Comparison of ENCODE assay signal across 9 mouse cellular contexts in the genomic region with DNA sequence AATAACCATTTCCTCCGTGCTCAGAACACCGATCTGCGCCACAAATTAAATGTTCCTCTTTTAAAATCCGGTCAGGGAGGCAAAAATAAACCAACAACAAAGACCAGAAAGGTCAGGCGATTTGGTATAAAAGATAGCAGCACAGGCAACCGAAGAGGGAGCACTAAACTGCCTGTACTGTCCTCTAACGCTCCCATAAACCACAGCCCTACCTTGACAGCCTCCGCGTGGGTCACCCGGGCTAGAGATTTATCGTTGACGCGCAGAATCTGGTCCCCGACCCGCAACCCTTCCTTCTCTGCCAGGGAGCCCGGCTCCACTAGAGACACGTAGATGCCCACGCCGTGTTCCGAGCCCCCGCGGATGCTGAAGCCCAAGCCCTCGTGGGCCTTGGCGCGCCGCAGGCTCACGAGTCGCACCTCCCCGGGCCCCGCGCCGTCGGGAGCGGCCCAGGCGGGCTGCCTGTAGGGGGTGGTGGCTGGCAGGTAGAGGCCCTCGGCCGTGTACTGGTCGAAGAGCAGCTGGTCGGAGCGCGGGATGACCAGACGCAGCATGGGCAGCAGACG. TPM values are rescaled to one million over a fixed set of nuclear protein-coding genes. Genes with fewer than 3 reads are reported as not detected.
A peak's percentile ranks its signal among the peaks of the same experiment; 100 is the strongest.
DNase-seq lines count a peak whose midpoint lies in the region; ATAC-seq and TF ChIP-seq lines count a peak whose summit lies in the region.
"Had no signal": no experiment of that assay in that cellular context is flagged by ENCODE, and none has a peak within 500 bp of the region (broad histone marks: within the 10 kb centered on the region; RNA-seq: fewer than 3 reads in every experiment).

No protein-coding gene starts in this region.

- H3K27ac ChIP-seq in heart, embryonic 11.5 days (ENCODE audit: low read depth, low read length), result no peak overlapping the region
- no peak overlapping the region for H3K27ac ChIP-seq in CH12.LX (ENCODE audit: insufficient read depth, low read depth)
- no peak overlapping the region for H3K27ac ChIP-seq in forebrain, embryonic 15.5 days (replicated peaks)
- H3K27ac ChIP-seq in liver, embryonic 13.5 days, result no peak overlapping the region

- in situ Hi-C loops in CH12.LX (cut with MboI; ENCODE audit: low pct_ligation_motif_present, low pct_unique_long_range_greater_than_20kb, low sequenced_read_pairs), result loop anchor here (5.0 kb wide), 1 partner anchor 67 kb away; no protein-coding TSS in a partner anchor

- no peaks in the 10 kb centered on the region for H3K9me3 ChIP-seq in heart, embryonic 11.5 days (replicated peaks; ENCODE audit: control insufficient read depth, low read length)
- H3K9me3 ChIP-seq in CH12.LX (replicated peaks; ENCODE audit: low read length), result peaks cover 3% of the 10 kb centered on the region
- no peaks in the 10 kb centered on the region for H3K9me3 ChIP-seq in forebrain, embryonic 15.5 days
- no peaks in the 10 kb centered on the region for H3K9me3 ChIP-seq in liver, embryonic 13.5 days (replicated peaks)

- H3K27me3 ChIP-seq in heart, embryonic 11.5 days (ENCODE audit: control insufficient read depth, insufficient read depth, low read length), result peaks cover 19% of the 10 kb centered on the region
- H3K27me3 ChIP-seq in CH12.LX (replicated peaks), result peaks cover 7% of the 10 kb centered on the region
- 0 out of 2 replicates have a peak, but pooled peaks cover 8% of the 10 kb centered on the region for H3K27me3 ChIP-seq in forebrain, embryonic 15.5 days
- H3K27me3 ChIP-seq in liver, embryonic 13.5 days, result peaks cover 57% of the 10 kb centered on the region

- TF ChIP-seq POLR2A in CH12.LX (IDR thresholded peaks at IDR 0.05; ENCODE audit: low read depth, low read length), result no peak

- peak overlapping the region; percentile 75 for H3K9ac ChIP-seq in heart, embryonic 11.5 days (ENCODE audit: low read depth, low read length)
- H3K9ac ChIP-seq in CH12.LX (ENCODE audit: insufficient read depth, low read depth), result no peak overlapping the region
- H3K9ac ChIP-seq in forebrain, embryonic 15.5 days (replicated peaks), result peak overlapping the region; percentile 53
- no peak overlapping the region for H3K9ac ChIP-seq in liver, embryonic 13.5 days

- TF ChIP-seq EP300 in CH12.LX (IDR thresholded peaks at IDR 0.05; ENCODE audit: low read length), result no peak

- no peaks in the 10 kb centered on the region for H3K79me2 ChIP-seq in CH12.LX (replicated peaks; ENCODE audit: control insufficient read depth, extremely low read depth, insufficient read depth, poor library complexity, severe bottlenecking)

- ATAC-seq in heart, embryonic 11.5 days (replicated peaks; ENCODE audit: insufficient number of reproducible peaks, low FRiP score, low TSS enrichment), result peak; percentile 39; the same call in 1 of the 2 replicates
- ATAC-seq in forebrain, embryonic 15.5 days (replicated peaks), result peak; percentile 27
- 0 out of 2 replicates have a peak, but pooled peaks have one; percentile 13 for ATAC-seq in liver, embryonic 13.5 days (ENCODE audit: low read depth)

- no peak for TF ChIP-seq RAD21 in CH12.LX (IDR thresholded peaks at IDR 0.05; ENCODE audit: low read depth, low read length)

- no peak for DNase-seq in heart, adult 9 months (ENCODE audit: low spot score in 2 of 2)
- no peak for DNase-seq in CH12.LX (ENCODE audit: extremely low read depth)
- no peak for DNase-seq in liver, embryonic 13.5 days
- DNase-seq in c-Kit-positive CD71-positive TER-119-positive erythroid progenitor cells, embryonic 14.5 days (ENCODE audit: low spot score), result no peak
- DNase-seq in layer of hippocampus, adult 9-10 months (ENCODE audit: low spot score), result no peak
- no peak for DNase-seq in adrenal gland, postnatal 36 days

- H3K36me3 ChIP-seq in heart, embryonic 11.5 days (ENCODE audit: control insufficient read depth, insufficient read depth, low read length), result no peaks in the 10 kb centered on the region
- peaks cover 0 to 11% of the 10 kb centered on the region in 2 experiments for H3K36me3 ChIP-seq in CH12.LX (replicated peaks in 1 of 2; ENCODE audit: control insufficient read depth in 1 of 2, insufficient read depth in 1 of 2, low read length in 1 of 2)
- H3K36me3 ChIP-seq in forebrain, embryonic 15.5 days, result no peaks in the 10 kb centered on the region
- no peaks in the 10 kb centered on the region for H3K36me3 ChIP-seq in liver, embryonic 13.5 days

- dilution Hi-C loops in CH12.LX (cut with MboI; ENCODE audit: extremely low pct_ligation_motif_present, extremely low pct_unique_long_range_greater_than_20kb, low sequenced_read_pairs), result no loop called here

- H3K4me2 ChIP-seq in heart, embryonic 11.5 days, result peak overlapping the region; percentile 95
- H3K4me2 ChIP-seq in CH12.LX (ENCODE audit: insufficient read depth, low read depth, poor library complexity, severe bottlenecking), result peak overlapping the region; percentile 88
- H3K4me2 ChIP-seq in forebrain, embryonic 15.5 days (replicated peaks), result peak overlapping the region; percentile 87
- H3K4me2 ChIP-seq in liver, embryonic 13.5 days, result peak overlapping the region; percentile 72

- peaks cover 15% of the 10 kb centered on the region for H3K4me1 ChIP-seq in heart, embryonic 11.5 days (ENCODE audit: control insufficient read depth, insufficient read depth, low read length)
- H3K4me1 ChIP-seq in CH12.LX (ENCODE audit: control insufficient read depth in 1 of 2, insufficient read depth in 2 of 2), result peaks cover 8 to 69% of the 10 kb centered on the region in 2 experiments
- peaks cover 39% of the 10 kb centered on the region for H3K4me1 ChIP-seq in forebrain, embryonic 15.5 days
- peaks cover 17% of the 10 kb centered on the region for H3K4me1 ChIP-seq in liver, embryonic 13.5 days (replicated peaks)

- H3K4me3 ChIP-seq in heart, embryonic 11.5 days (ENCODE audit: low read depth, low read length), result peak overlapping the region; percentile 78
- H3K4me3 ChIP-seq in CH12.LX (replicated peaks in 1 of 3; ENCODE audit: low read depth in 2 of 3, low read length in 2 of 3, poor library complexity in 1 of 3), result peak overlapping the region in 2 of 3 experiments; percentile 15 to 74
- H3K4me3 ChIP-seq in forebrain, embryonic 15.5 days, result peak overlapping the region; percentile 52
- peak overlapping the region; percentile 60 for H3K4me3 ChIP-seq in liver, embryonic 13.5 days (replicated peaks)

- no peak for TF ChIP-seq CTCF in CH12.LX (conservative IDR thresholded peaks at IDR 0.05 in 1 of 2, IDR thresholded peaks at IDR 0.05 in 1 of 2; ENCODE audit: low read depth in 2 of 2, low read length in 2 of 2)

- 5% methylated on average over 43 of the region's 43 CpGs for WGBS in heart, embryonic 11.5 days (ENCODE audit: insufficient replicate concordance)
- WGBS in forebrain, embryonic 15.5 days, result 3% methylated on average over 43 of the region's 43 CpGs
- WGBS in liver, embryonic 13.5 days (ENCODE audit: insufficient replicate concordance), result 1% methylated on average over 43 of the region's 43 CpGs

TF ChIP-seq in CH12.LX, 34 proteins besides CTCF, POLR2A, EP300 and RAD21:
- TF ChIP-seq NELFE (IDR thresholded peaks at IDR 0.05; ENCODE audit: low read depth, low read length) (no peak), E2F4 (IDR thresholded peaks at IDR 0.05; ENCODE audit: insufficient replicate concordance, low read depth, low read length) (no peak), BHLHE40 (IDR thresholded peaks at IDR 0.05; ENCODE audit: low read depth, low read length) (no peak), MAZ (IDR thresholded peaks at IDR 0.05; ENCODE audit: low read depth, low read length) (no peak), CHD1 (IDR thresholded peaks at IDR 0.05; ENCODE audit: low read depth, low read length) (no peak), MAX (IDR thresholded peaks at IDR 0.05; ENCODE audit: low read length) (no peak), USF1 (IDR thresholded peaks at IDR 0.05; ENCODE audit: low read depth, low read length) (no peak), JUND (conservative IDR thresholded peaks at IDR 0.05; ENCODE audit: low read depth, low read length) (no peak), PAX5 (IDR thresholded peaks at IDR 0.05; ENCODE audit: low read length) (no peak), SMC3 (IDR thresholded peaks at IDR 0.05; ENCODE audit: low read depth, low read length) (no peak), TCF12 (IDR thresholded peaks at IDR 0.05; ENCODE audit: low read depth, low read length) (no peak), ZNF384 (IDR thresholded peaks at IDR 0.05; ENCODE audit: low read depth, low read length) (no peak), GABPA (IDR thresholded peaks at IDR 0.05; ENCODE audit: insufficient replicate concordance, low read depth, low read length) (no peak), ZMIZ1 (IDR thresholded peaks at IDR 0.05; ENCODE audit: low read depth, low read length) (no peak), POLR2AphosphoS2 (IDR thresholded peaks at IDR 0.05; ENCODE audit: low read depth, low read length) (no peak), MXI1 (IDR thresholded peaks at IDR 0.05; ENCODE audit: low read depth, low read length) (no peak), NRF1 (IDR thresholded peaks at IDR 0.05; ENCODE audit: low read depth, low read length) (no peak), RCOR1 (conservative IDR thresholded peaks at IDR 0.05; ENCODE audit: low read depth, low read length) (no peak)

RNA-seq across cellular contexts. Expression of a gene that starts 1.3 kb away (rescaled TPM):
- 3.3 and 4.7 TPM in 2 replicates for polyA plus RNA-seq in heart, embryonic 11.5 days (2014; fragmentation: Nextera tagmentation; extraction: Ambion mirVana)
- 2.8 and 4.5 TPM in 2 replicates for total RNA-seq in CH12.LX (2012; rRNA removed)
- 0.72 and 0.99 TPM in 2 replicates for total RNA-seq in CH12.LX (2014; rRNA removed)
- 9.4 and 9.6 TPM in 2 replicates for polyA plus RNA-seq in CH12.LX (2012; ENCODE audit: insufficient read length, low read depth)
- polyA plus RNA-seq in forebrain, embryonic 15.5 days (2015; fragmentation: Nextera tagmentation; extraction: Ambion mirVana), result 6.4 and 7.7 TPM in 2 replicates
- polyA plus RNA-seq in liver, embryonic 13.5 days (2015; fragmentation: Nextera tagmentation; extraction: Ambion mirVana), result 0.10 and 0.18 TPM in 2 replicates
- 10 to 100 TPM; 33.5 to 59.9 TPM for total RNA-seq in adrenal gland, postnatal 36 days (2021)
- total RNA-seq: MEL had no signal

RNA-seq across cellular contexts. Expression of a gene that starts 50.1 kb away (rescaled TPM):
- polyA plus RNA-seq in heart, embryonic 11.5 days (2014; fragmentation: Nextera tagmentation; extraction: Ambion mirVana), result 213 and 221 TPM in 2 replicates
- total RNA-seq in CH12.LX (2012; rRNA removed) (70.4 and 78.7 TPM in 2 replicates), CH12.LX (2014; rRNA removed) (143 and 154 TPM in 2 replicates)
- polyA plus RNA-seq in CH12.LX (2012; ENCODE audit: insufficient read length, low read depth), result 95.1 and 111 TPM in 2 replicates
- polyA plus RNA-seq in forebrain, embryonic 15.5 days (2015; fragmentation: Nextera tagmentation; extraction: Ambion mirVana), result 452 and 469 TPM in 2 replicates
- polyA plus RNA-seq in liver, embryonic 13.5 days (2015; fragmentation: Nextera tagmentation; extraction: Ambion mirVana), result 125 and 135 TPM in 2 replicates
- 100 to 1,000 TPM; 186 to 187 TPM for total RNA-seq in adrenal gland, postnatal 36 days (2021)

Comparison
In these comparisons a context has a peak if more than half of its experiments do, and no peak if none do; other contexts are left out.
1. H3K9ac ChIP-seq: peak in heart, embryonic 11.5 days (single experiment) and forebrain, embryonic 15.5 days (single experiment); none in CH12.LX (single experiment) and liver, embryonic 13.5 days (single experiment).
2. Peak in every context shown above with its lines, with median percentiles within 50 percentile points of each other: ATAC-seq, H3K4me2 ChIP-seq and H3K4me3 ChIP-seq.